Mouse (Mus musculus): Measurements from ENCODE around the gene Cdk12. TPM values are rescaled to one million over a fixed set of nuclear protein-coding genes. Genes with fewer than 3 reads are reported as not detected.

Gene Cdk12
- polyA plus RNA-seq, 1 experiment from 2014 or later = 17.4 TPM

GRCm38 (mm10) chr11:98321677-98322003, 118.8 kb downstream of the Cdk12 start:
- Histone ChIP-seq H3K27ac (ENCODE audit: low read length) (no peak overlapping the region), H3K9me3 (ENCODE audit: control insufficient read depth, low read depth, low read length) (no peaks in the 10 kb centered on the region), H3K27me3 (ENCODE audit: control insufficient read depth, insufficient read depth, low read length) (peaks cover 81% of the 10 kb centered on the region), H3K9ac (replicated peaks; ENCODE audit: low read depth, low read length) (no peak overlapping the region), H3K36me3 (ENCODE audit: control insufficient read depth, insufficient read depth, low read length) (no peaks in the 10 kb centered on the region), H3K4me2 (replicated peaks; ENCODE audit: low read depth, low read length) (no peak overlapping the region), H3K4me1 (ENCODE audit: control insufficient read depth, insufficient read depth, low read length) (no peaks in the 10 kb centered on the region), H3K4me3 (ENCODE audit: low read depth, low read length) (no peak overlapping the region)
- ATAC-seq (ENCODE audit: insufficient number of reproducible peaks, insufficient read depth, low FRiP score, low read depth) = no peak
- 9% methylated on average over 5 of the region's 5 CpGs for whole genome bisulfite sequencing

GRCm38 (mm10) chr11:98322159-98322558, 119.3 kb downstream of the Cdk12 start:
- no peak overlapping the region for H3K27ac ChIP-seq (ENCODE audit: low read length)

GRCm38 (mm10) chr11:98323136-98323866, 120.4 kb downstream of the Cdk12 start:
- no peaks in the 10 kb centered on the region for H3K36me3 ChIP-seq (ENCODE audit: control insufficient read depth, insufficient read depth, low read length)
- H3K27me3 ChIP-seq (ENCODE audit: control insufficient read depth, insufficient read depth, low read length) = peaks cover 88% of the 10 kb centered on the region
- no peak overlapping the region for H3K4me2 ChIP-seq (replicated peaks; ENCODE audit: low read depth, low read length)
- 4% methylated on average over 9 of the region's 10 CpGs for whole genome bisulfite sequencing
- no peak overlapping the region for H3K27ac ChIP-seq (ENCODE audit: low read length)
- no peaks in the 10 kb centered on the region for H3K9me3 ChIP-seq (ENCODE audit: control insufficient read depth, low read depth, low read length)
- no peak overlapping the region for H3K9ac ChIP-seq (replicated peaks; ENCODE audit: low read depth, low read length)
- ATAC-seq (ENCODE audit: insufficient number of reproducible peaks, insufficient read depth, low FRiP score, low read depth) = no peak
- no peaks in the 10 kb centered on the region for H3K4me1 ChIP-seq (ENCODE audit: control insufficient read depth, insufficient read depth, low read length)
- no peak overlapping the region for H3K4me3 ChIP-seq (ENCODE audit: low read depth, low read length)

More at GRCm38 (mm10) chr11:98322159-98322558, 119.3 kb downstream of the Cdk12 start:
- 4% methylated on average over 1 of the region's 1 CpGs for WGBS
- no peaks in the 10 kb centered on the region for H3K36me3 ChIP-seq (ENCODE audit: control insufficient read depth, insufficient read depth, low read length)
- no peak overlapping the region for H3K4me2 ChIP-seq (replicated peaks; ENCODE audit: low read depth, low read length)
- H3K9me3 ChIP-seq (ENCODE audit: control insufficient read depth, low read depth, low read length) = no peaks in the 10 kb centered on the region
- no peaks in the 10 kb centered on the region for H3K4me1 ChIP-seq (ENCODE audit: control insufficient read depth, insufficient read depth, low read length)
- H3K9ac ChIP-seq (replicated peaks; ENCODE audit: low read depth, low read length) = no peak overlapping the region
- no peak overlapping the region for H3K4me3 ChIP-seq (ENCODE audit: low read depth, low read length)
- peaks cover 86% of the 10 kb centered on the region for H3K27me3 ChIP-seq (ENCODE audit: control insufficient read depth, insufficient read depth, low read length)
- ATAC-seq (ENCODE audit: insufficient number of reproducible peaks, insufficient read depth, low FRiP score, low read depth) = no peak

- no peak for ATAC-seq (ENCODE audit: insufficient number of reproducible peaks, insufficient read depth, low FRiP score, low read depth)
- no peak overlapping the region for H3K27ac ChIP-seq (ENCODE audit: low read length)
- no peaks in the 10 kb centered on the region for H3K9me3 ChIP-seq (ENCODE audit: control insufficient read depth, low read depth, low read length)
- H3K9ac ChIP-seq (replicated peaks; ENCODE audit: low read depth, low read length) = no peak overlapping the region
- H3K4me2 ChIP-seq (replicated peaks; ENCODE audit: low read depth, low read length) = no peak overlapping the region
- no peak overlapping the region for H3K4me3 ChIP-seq (ENCODE audit: low read depth, low read length)
- under 1% methylated on average over 9 of the region's 9 CpGs for WGBS
- peaks cover 87% of the 10 kb centered on the region for H3K27me3 ChIP-seq (ENCODE audit: control insufficient read depth, insufficient read depth, low read length)
- no peaks in the 10 kb centered on the region for H3K36me3 ChIP-seq (ENCODE audit: control insufficient read depth, insufficient read depth, low read length)
- no peaks in the 10 kb centered on the region for H3K4me1 ChIP-seq (ENCODE audit: control insufficient read depth, insufficient read depth, low read length)
Measured at GRCm38 (mm10) chr11:98323933-98324332, 121.1 kb downstream of the Cdk12 start.

- no peak overlapping the region for H3K27ac ChIP-seq (ENCODE audit: low read length)
- no peaks in the 10 kb centered on the region for H3K4me1 ChIP-seq (ENCODE audit: control insufficient read depth, insufficient read depth, low read length)
- H3K36me3 ChIP-seq (ENCODE audit: control insufficient read depth, insufficient read depth, low read length) = no peaks in the 10 kb centered on the region
- H3K9ac ChIP-seq (replicated peaks; ENCODE audit: low read depth, low read length) = no peak overlapping the region
- no peak for ATAC-seq (ENCODE audit: insufficient number of reproducible peaks, insufficient read depth, low FRiP score, low read depth)
- WGBS = 6% methylated on average over 14 of the region's 14 CpGs
- peaks cover 92% of the 10 kb centered on the region for H3K27me3 ChIP-seq (ENCODE audit: control insufficient read depth, insufficient read depth, low read length)
- no peak overlapping the region for H3K4me2 ChIP-seq (replicated peaks; ENCODE audit: low read depth, low read length)
- no peaks in the 10 kb centered on the region for H3K9me3 ChIP-seq (ENCODE audit: control insufficient read depth, low read depth, low read length)
- no peak overlapping the region for H3K4me3 ChIP-seq (ENCODE audit: low read depth, low read length)
Measured at GRCm38 (mm10) chr11:98325191-98325820, 122.4 kb downstream of the Cdk12 start.

GRCm38 (mm10) chr11:98325821-98326218, 123.0 kb downstream of the Cdk12 start:
- no peak overlapping the region for H3K4me2 ChIP-seq (replicated peaks; ENCODE audit: low read depth, low read length)
- no peak overlapping the region for H3K4me3 ChIP-seq (ENCODE audit: low read depth, low read length)
- no peaks in the 10 kb centered on the region for H3K4me1 ChIP-seq (ENCODE audit: control insufficient read depth, insufficient read depth, low read length)
- no peak for ATAC-seq (ENCODE audit: insufficient number of reproducible peaks, insufficient read depth, low FRiP score, low read depth)
- H3K36me3 ChIP-seq (ENCODE audit: control insufficient read depth, insufficient read depth, low read length) = no peaks in the 10 kb centered on the region
- H3K9ac ChIP-seq (replicated peaks; ENCODE audit: low read depth, low read length) = no peak overlapping the region
- peaks cover 94% of the 10 kb centered on the region for H3K27me3 ChIP-seq (ENCODE audit: control insufficient read depth, insufficient read depth, low read length)
- no peaks in the 10 kb centered on the region for H3K9me3 ChIP-seq (ENCODE audit: control insufficient read depth, low read depth, low read length)
- WGBS = 6% methylated on average over 22 of the region's 22 CpGs
- H3K27ac ChIP-seq (ENCODE audit: low read length) = no peak overlapping the region

GRCm38 (mm10) chr11:98326741-98327135, 123.9 kb downstream of the Cdk12 start:
- H3K36me3 ChIP-seq (ENCODE audit: control insufficient read depth, insufficient read depth, low read length) = no peaks in the 10 kb centered on the region
- no peak overlapping the region for H3K4me2 ChIP-seq (replicated peaks; ENCODE audit: low read depth, low read length)
- no peak overlapping the region for H3K4me3 ChIP-seq (ENCODE audit: low read depth, low read length)

GRCm38 (mm10) chr11:98327136-98328030, 124.5 kb downstream of the Cdk12 start:
- H3K27ac ChIP-seq (ENCODE audit: low read length) = no peak overlapping the region
- H3K4me1 ChIP-seq (ENCODE audit: control insufficient read depth, insufficient read depth, low read length) = no peaks in the 10 kb centered on the region
- peak overlapping the region; percentile 30 for H3K4me2 ChIP-seq (replicated peaks; ENCODE audit: low read depth, low read length)
- no peaks in the 10 kb centered on the region for H3K9me3 ChIP-seq (ENCODE audit: control insufficient read depth, low read depth, low read length)
- peaks cover 94% of the 10 kb centered on the region for H3K27me3 ChIP-seq (ENCODE audit: control insufficient read depth, insufficient read depth, low read length)
- no peaks in the 10 kb centered on the region for H3K36me3 ChIP-seq (ENCODE audit: control insufficient read depth, insufficient read depth, low read length)
- peak overlapping the region; percentile 17 for H3K4me3 ChIP-seq (ENCODE audit: low read depth, low read length)
- under 1% methylated on average over 97 of the region's 97 CpGs for WGBS
- peak; percentile 25; the same call in 1 of the 2 replicates for ATAC-seq (ENCODE audit: insufficient number of reproducible peaks, insufficient read depth, low FRiP score, low read depth)
- no peak overlapping the region for H3K9ac ChIP-seq (replicated peaks; ENCODE audit: low read depth, low read length)

More at GRCm38 (mm10) chr11:98326741-98327135, 123.9 kb downstream of the Cdk12 start:
- ATAC-seq (ENCODE audit: insufficient number of reproducible peaks, insufficient read depth, low FRiP score, low read depth) = no peak
- no peaks in the 10 kb centered on the region for H3K9me3 ChIP-seq (ENCODE audit: control insufficient read depth, low read depth, low read length)
- peaks cover 94% of the 10 kb centered on the region for H3K27me3 ChIP-seq (ENCODE audit: control insufficient read depth, insufficient read depth, low read length)
- H3K4me1 ChIP-seq (ENCODE audit: control insufficient read depth, insufficient read depth, low read length) = no peaks in the 10 kb centered on the region
- H3K9ac ChIP-seq (replicated peaks; ENCODE audit: low read depth, low read length) = no peak overlapping the region
- H3K27ac ChIP-seq (ENCODE audit: low read length) = no peak overlapping the region
- under 1% methylated on average over 19 of the region's 19 CpGs for whole genome bisulfite sequencing
